Mouse (Mus musculus) ES-Bruce4 (cell line): ENCODE data around the gene Xlr5a.
"Not testable (repeated sequence)": the region's sequence is repeated elsewhere in the genome, so short reads cannot be mapped to it uniquely, and the experiment has no call there.

Experiments used
- CTCF ChIP-seq: IDR thresholded peaks from one replicate; pipeline ENCODE4 v1.8.1; 2011; ENCODE audit warnings: low read depth, low read length
- EP300 ChIP-seq: IDR thresholded peaks from 2 replicates; pipeline ENCODE4 v1.6.1; 2011; ENCODE audit warnings: low read depth, low read length; ENCODE audit not compliant: insufficient read depth
- POLR2A ChIP-seq: IDR thresholded peaks from one replicate; pipeline ENCODE4 v1.8.1; 2011; ENCODE audit warnings: low read length; ENCODE audit not compliant: insufficient read depth

GRCm38 (mm10) chrX:73176889-73177288 lies 115.9 kb downstream of the Xlr5a start, which contains the start of gene Spin2d:
- not testable (repeated sequence) for TF ChIP-seq POLR2A, CTCF, EP300
